Mouse (Mus musculus): ENCODE measurements around the gene Ppox. TPM values are rescaled to one million over a fixed set of nuclear protein-coding genes. Genes with fewer than 3 reads are reported as not detected.
"Not testable (repeated sequence)": the region's sequence is repeated elsewhere in the genome, so short reads cannot be mapped to it uniquely, and the experiment has no call there.

The Ppox gene
- 41.4 and 46.0 TPM in 2 replicates for polyA plus RNA-seq (2014; fragmentation: Nextera tagmentation; extraction: Ambion mirVana)

GRCm38 (mm10) chr1:171280916-171281527 lies at the start of gene Ppox:
Gene Ppox, minus strand, starts transcription at chr1:171281186.
- no peaks in the 10 kb centered on the region for H3K27me3 ChIP-seq (replicated peaks; ENCODE audit: control insufficient read depth, insufficient read depth, low read length)
- peaks cover 67% of the 10 kb centered on the region for H3K36me3 ChIP-seq (ENCODE audit: control insufficient read depth, insufficient read depth, low read length)
- peak within 1 kb of the TSS; percentile 73 for H3K9ac ChIP-seq (ENCODE audit: low read length)
- DNase-seq (ENCODE audit: low spot score) (peak; percentile 99), ATAC-seq (peak; percentile 99)
- peak within 1 kb of the TSS; percentile 83 for H3K4me2 ChIP-seq (ENCODE audit: low read length)
- H3K4me1 ChIP-seq (ENCODE audit: control insufficient read depth, insufficient read depth, low read length): peaks cover 11% of the 10 kb centered on the region
- H3K27ac ChIP-seq (ENCODE audit: low read depth, low read length): peak within 1 kb of the TSS; percentile 49
- under 1% methylated on average over 26 of the region's 26 CpGs for WGBS
- H3K4me3 ChIP-seq (ENCODE audit: low read depth, low read length): peak within 1 kb of the TSS; percentile 58
- H3K9me3 ChIP-seq (replicated peaks; ENCODE audit: control insufficient read depth, low read length): no peaks in the 10 kb centered on the region

DNA sequence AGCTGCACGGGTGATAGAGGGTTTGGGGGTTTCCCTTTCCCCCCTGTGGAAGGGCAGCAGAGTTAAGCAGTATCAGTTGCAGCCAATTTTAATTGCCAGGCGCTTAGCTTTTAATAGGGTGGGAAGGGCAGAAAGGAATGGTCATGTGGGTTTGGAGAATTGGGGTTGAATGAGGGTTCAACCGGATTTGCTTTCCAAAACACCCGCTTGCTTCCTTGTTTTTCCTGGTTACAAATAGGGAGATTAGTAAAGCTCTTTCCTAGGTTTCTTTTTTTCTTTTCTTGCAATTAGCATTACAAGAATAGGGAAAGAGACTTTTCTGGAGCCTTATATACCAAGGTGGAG lies 49.2 kb upstream of the Ppox start:
- Histone ChIP-seq H3K4me1 (ENCODE audit: control insufficient read depth, insufficient read depth, low read length) (peaks cover 19% of the 10 kb centered on the region), H3K4me2 (ENCODE audit: low read length) (peak overlapping the region; percentile 52), H3K9ac (ENCODE audit: low read length) (peak overlapping the region; percentile 79), H3K4me3 (ENCODE audit: low read depth, low read length) (peak overlapping the region; percentile 84), H3K27ac (ENCODE audit: low read depth, low read length) (peak overlapping the region; percentile 97; the same call in 1 of the 2 replicates), H3K27me3 (replicated peaks; ENCODE audit: control insufficient read depth, insufficient read depth, low read length) (no peaks in the 10 kb centered on the region), H3K9me3 (replicated peaks; ENCODE audit: control insufficient read depth, low read length) (no peaks in the 10 kb centered on the region), H3K36me3 (ENCODE audit: control insufficient read depth, insufficient read depth, low read length) (peaks cover 6% of the 10 kb centered on the region; the same call in 1 of the 2 replicates)
- ATAC-seq (no peak; the same call in 1 of the 2 replicates), DNase-seq (ENCODE audit: low spot score) (peak; percentile 41)
- WGBS: 0% methylated on average over 4 of the region's 4 CpGs

GRCm38 (mm10) chr1:171329433-171330215 lies 48.6 kb upstream of the Ppox start:
- Histone ChIP-seq H3K27ac (ENCODE audit: low read depth, low read length) (peak overlapping the region; percentile 97), H3K36me3 (ENCODE audit: control insufficient read depth, insufficient read depth, low read length) (peaks cover 6% of the 10 kb centered on the region; the same call in 1 of the 2 replicates), H3K4me3 (ENCODE audit: low read depth, low read length) (peak overlapping the region; percentile 84), H3K4me2 (ENCODE audit: low read length) (peak overlapping the region; percentile 52), H3K4me1 (ENCODE audit: control insufficient read depth, insufficient read depth, low read length) (peaks cover 19% of the 10 kb centered on the region), H3K9me3 (replicated peaks; ENCODE audit: control insufficient read depth, low read length) (no peaks in the 10 kb centered on the region), H3K27me3 (replicated peaks; ENCODE audit: control insufficient read depth, insufficient read depth, low read length) (no peaks in the 10 kb centered on the region), H3K9ac (ENCODE audit: low read length) (peak overlapping the region; percentile 79)
- ATAC-seq (peak; percentile 87), DNase-seq (ENCODE audit: low spot score) (peak; percentile 91)
- 1% methylated on average over 59 of the region's 61 CpGs for WGBS

- Histone ChIP-seq H3K4me1 (ENCODE audit: control insufficient read depth, insufficient read depth, low read length) (peaks cover 19% of the 10 kb centered on the region), H3K27me3 (replicated peaks; ENCODE audit: control insufficient read depth, insufficient read depth, low read length) (no peaks in the 10 kb centered on the region), H3K4me3 (ENCODE audit: low read depth, low read length) (peak within 1 kb of the TSS; percentile 84)
Measured at GRCm38 (mm10) chr1:171328839-171329432, 48.0 kb upstream of the Ppox start, which contains the start of gene Dedd. Gene Dedd, plus strand, starts transcription at chr1:171329145.

DNA sequence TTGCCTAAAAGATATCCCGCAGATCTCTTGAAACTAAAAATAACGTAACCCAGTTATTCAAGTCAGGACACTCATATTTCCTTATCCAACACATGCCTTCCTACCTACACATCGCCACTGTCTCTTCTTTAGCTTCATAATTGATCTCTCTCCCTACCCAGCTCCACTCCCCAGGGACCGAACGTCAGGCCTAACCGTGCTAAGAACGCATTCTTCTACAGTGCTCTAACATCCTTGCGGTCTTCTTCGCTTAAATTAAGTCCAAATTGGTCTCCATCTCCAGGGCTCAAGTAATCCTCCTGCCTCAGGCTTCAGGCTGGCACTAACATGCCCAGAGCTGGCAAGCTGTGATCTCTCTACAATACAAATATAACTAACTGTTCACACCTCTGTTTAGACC lies 47.3 kb upstream of the Ppox start:
- peaks cover 19% of the 10 kb centered on the region for H3K4me1 ChIP-seq (ENCODE audit: control insufficient read depth, insufficient read depth, low read length)
- peak; percentile 22 for DNase-seq (ENCODE audit: low spot score)
- WGBS: 41% methylated on average over 9 of the region's 9 CpGs

More at GRCm38 (mm10) chr1:171328839-171329432, 48.0 kb upstream of the Ppox start, which contains the start of gene Dedd:
- Histone ChIP-seq H3K9ac (ENCODE audit: low read length) (peak within 1 kb of the TSS; percentile 79), H3K4me2 (ENCODE audit: low read length) (peak within 1 kb of the TSS; percentile 52), H3K27ac (ENCODE audit: low read depth, low read length) (peak within 1 kb of the TSS; percentile 97), H3K36me3 (ENCODE audit: control insufficient read depth, insufficient read depth, low read length) (peaks cover 6% of the 10 kb centered on the region; the same call in 1 of the 2 replicates), H3K9me3 (replicated peaks; ENCODE audit: control insufficient read depth, low read length) (no peaks in the 10 kb centered on the region)
- 0% methylated on average over 43 of the region's 48 CpGs for WGBS
- DNase-seq (ENCODE audit: low spot score) (peak; percentile 98), ATAC-seq (peak; percentile 96)

GRCm38 (mm10) chr1:171326588-171326987 lies 45.6 kb upstream of the Ppox start:
- not testable (repeated sequence) for H3K4me3 ChIP-seq (ENCODE audit: low read depth, low read length); DNase-seq (ENCODE audit: low spot score); H3K9me3 ChIP-seq (replicated peaks; ENCODE audit: control insufficient read depth, low read length); H3K4me2 ChIP-seq (ENCODE audit: low read length); H3K27ac ChIP-seq (ENCODE audit: low read depth, low read length); H3K36me3 ChIP-seq (ENCODE audit: control insufficient read depth, insufficient read depth, low read length); H3K9ac ChIP-seq (ENCODE audit: low read length); H3K27me3 ChIP-seq (replicated peaks; ENCODE audit: control insufficient read depth, insufficient read depth, low read length); ATAC-seq
- H3K4me1 ChIP-seq (ENCODE audit: control insufficient read depth, insufficient read depth, low read length): peaks cover 19% of the 10 kb centered on the region
- WGBS: 88% methylated on average over 4 of the region's 4 CpGs

More for the DNA sequence above, 47.3 kb upstream of the Ppox start:
- Histone ChIP-seq H3K4me2 (ENCODE audit: low read length) (peak overlapping the region; percentile 52), H3K36me3 (ENCODE audit: control insufficient read depth, insufficient read depth, low read length) (0 out of 2 replicates have a peak, but pooled peaks cover 3% of the 10 kb centered on the region), H3K27me3 (replicated peaks; ENCODE audit: control insufficient read depth, insufficient read depth, low read length) (no peaks in the 10 kb centered on the region), H3K4me3 (ENCODE audit: low read depth, low read length) (peak overlapping the region; percentile 84), H3K9me3 (replicated peaks; ENCODE audit: control insufficient read depth, low read length) (no peaks in the 10 kb centered on the region), H3K9ac (ENCODE audit: low read length) (peak overlapping the region; percentile 79), H3K27ac (ENCODE audit: low read depth, low read length) (peak overlapping the region; percentile 97)
- no peak for ATAC-seq

DNA sequence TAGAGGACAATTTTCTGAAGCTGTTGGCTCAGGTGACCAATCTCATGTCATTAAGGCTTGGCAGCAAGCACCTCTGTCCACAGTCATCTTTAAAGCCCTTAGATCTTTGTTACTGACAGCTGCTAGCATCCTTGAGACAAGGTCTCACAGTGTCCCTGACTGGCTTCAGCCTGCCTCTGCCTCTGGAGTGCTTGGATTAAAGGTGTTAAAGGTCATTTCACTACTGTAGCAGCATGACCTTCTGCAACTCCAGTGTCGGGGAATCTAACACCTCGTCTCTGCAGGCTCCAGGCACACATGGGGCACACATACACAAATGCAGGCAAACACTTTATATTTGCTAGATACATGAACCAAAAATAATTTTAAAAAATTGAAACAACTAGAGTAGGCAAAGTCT lies 44.6 kb upstream of the Ppox start:
- no peaks in the 10 kb centered on the region for H3K9me3 ChIP-seq (replicated peaks; ENCODE audit: control insufficient read depth, low read length)
- H3K27ac ChIP-seq (ENCODE audit: low read depth, low read length): no peak overlapping the region
- no peak overlapping the region for H3K4me3 ChIP-seq (ENCODE audit: low read depth, low read length)
- DNase-seq (ENCODE audit: low spot score) (no peak), ATAC-seq (no peak)
- 94% methylated on average over 2 of the region's 2 CpGs for WGBS
- 0 out of 2 replicates have a peak, but pooled peaks cover 3% of the 10 kb centered on the region for H3K36me3 ChIP-seq (ENCODE audit: control insufficient read depth, insufficient read depth, low read length)
- H3K27me3 ChIP-seq (replicated peaks; ENCODE audit: control insufficient read depth, insufficient read depth, low read length): no peaks in the 10 kb centered on the region
- no peak overlapping the region for H3K4me2 ChIP-seq (ENCODE audit: low read length)
- peaks cover 13% of the 10 kb centered on the region for H3K4me1 ChIP-seq (ENCODE audit: control insufficient read depth, insufficient read depth, low read length)
- H3K9ac ChIP-seq (ENCODE audit: low read length): no peak overlapping the region

- no peak for DNase-seq (ENCODE audit: low spot score)
- Histone ChIP-seq H3K9me3 (replicated peaks; ENCODE audit: control insufficient read depth, low read length) (no peaks in the 10 kb centered on the region), H3K9ac (ENCODE audit: low read length) (no peak overlapping the region), H3K4me3 (ENCODE audit: low read depth, low read length) (no peak overlapping the region), H3K27me3 (replicated peaks; ENCODE audit: control insufficient read depth, insufficient read depth, low read length) (no peaks in the 10 kb centered on the region), H3K4me1 (ENCODE audit: control insufficient read depth, insufficient read depth, low read length) (no peaks in the 10 kb centered on the region; the same call in 1 of the 2 replicates), H3K4me2 (ENCODE audit: low read length) (no peak overlapping the region), H3K36me3 (ENCODE audit: control insufficient read depth, insufficient read depth, low read length) (0 out of 2 replicates have a peak, but pooled peaks cover 3% of the 10 kb centered on the region), H3K27ac (ENCODE audit: low read depth, low read length) (no peak overlapping the region)
- ATAC-seq: 0 out of 2 replicates have a peak, but pooled peaks have one; percentile 34
- WGBS: 69% methylated on average over 1 of the region's 1 CpGs
Measured at GRCm38 (mm10) chr1:171322012-171322411, 41.0 kb upstream of the Ppox start.
